Mouse (Mus musculus) B cell, adult 2 months (primary cell): ENCODE results near the gene Baz1a.
A peak's percentile ranks its signal among the peaks of the same experiment; 100 is the strongest.
"Not testable (repeated sequence)": the region's sequence is repeated elsewhere in the genome, so short reads cannot be mapped to it uniquely, and the experiment has no call there.

Experiments
- DNase-seq, 2 experiments: peaks; one replicate each; pipeline ENCODE4 v3.0.0; 2022

The Baz1a gene

GRCm38 (mm10) chr12:55006071-55006470 is 8.1 kb downstream of the Baz1a start:
- no peak for DNase-seq

DNA sequence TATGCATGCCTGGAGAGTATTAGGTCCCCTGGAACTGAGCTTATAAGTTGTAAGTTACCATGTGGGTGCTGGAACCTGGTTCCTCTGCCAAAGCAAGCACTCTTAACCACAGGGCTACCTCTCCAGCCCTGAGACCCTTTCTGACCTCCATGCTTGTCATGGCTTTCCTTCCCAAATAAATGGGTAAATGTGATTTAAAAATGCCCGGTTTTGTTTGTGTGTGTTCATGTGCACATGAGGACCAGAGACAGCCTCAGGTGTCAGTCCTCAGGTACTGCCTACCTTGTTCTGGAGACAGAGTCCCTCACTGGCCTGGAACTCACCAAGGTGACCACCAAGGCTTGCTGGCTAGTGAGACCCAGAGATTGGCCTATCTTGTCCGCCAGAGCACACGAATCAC is 9.8 kb downstream of the Baz1a start:
- DNase-seq = no peak

DNA sequence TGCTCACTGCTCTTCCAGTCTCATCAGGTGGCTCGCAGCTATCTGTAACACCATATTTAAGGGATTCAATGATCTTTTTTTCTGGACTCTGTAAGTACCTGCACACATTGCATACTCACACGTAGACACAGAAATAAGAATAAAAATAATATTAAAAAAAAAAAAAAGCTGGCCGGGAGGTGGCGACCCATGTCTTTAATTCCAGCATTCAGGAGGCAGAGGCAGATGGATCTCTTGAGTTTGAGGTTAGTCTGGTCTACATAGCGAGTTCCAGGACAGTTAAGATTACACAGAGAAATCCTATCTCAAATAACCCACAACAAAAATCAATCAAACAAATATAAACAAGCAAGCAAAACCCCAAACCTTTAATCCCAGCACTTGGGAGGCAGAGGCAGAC is 10.3 kb downstream of the Baz1a start:
- DNase-seq = no peak

- DNase-seq = not testable (repeated sequence)
Observed at GRCm38 (mm10) chr12:55002532-55002931, 11.6 kb downstream of the Baz1a start.

- peak; percentile 90 to 93 for DNase-seq
Observed at GRCm38 (mm10) chr12:54999016-54999690, 15.0 kb downstream of the Baz1a start.

DNA sequence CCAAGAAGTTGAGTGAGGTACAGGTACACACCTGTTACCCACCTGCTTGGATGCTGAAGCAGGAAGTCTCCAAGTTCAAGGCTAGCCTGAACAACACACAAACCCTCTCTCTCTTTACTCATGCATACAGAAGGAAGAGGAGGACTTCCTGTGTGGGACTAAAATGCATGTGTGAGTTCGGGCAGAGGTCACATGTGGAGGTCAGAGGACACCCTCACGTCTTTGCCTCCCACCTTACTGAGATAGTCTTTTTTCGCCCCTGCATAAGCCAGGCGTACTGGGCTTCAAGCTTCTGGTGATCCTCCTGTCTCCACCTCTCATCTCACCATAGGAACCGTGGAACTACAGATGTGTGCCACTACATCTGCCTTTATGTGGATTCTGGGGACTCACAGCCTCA is 15.7 kb downstream of the Baz1a start:
- peak; percentile 23 to 34 for DNase-seq

- DNase-seq = peak; percentile 33 to 47
Observed at GRCm38 (mm10) chr12:54996979-54997474, 17.1 kb downstream of the Baz1a start.

DNA sequence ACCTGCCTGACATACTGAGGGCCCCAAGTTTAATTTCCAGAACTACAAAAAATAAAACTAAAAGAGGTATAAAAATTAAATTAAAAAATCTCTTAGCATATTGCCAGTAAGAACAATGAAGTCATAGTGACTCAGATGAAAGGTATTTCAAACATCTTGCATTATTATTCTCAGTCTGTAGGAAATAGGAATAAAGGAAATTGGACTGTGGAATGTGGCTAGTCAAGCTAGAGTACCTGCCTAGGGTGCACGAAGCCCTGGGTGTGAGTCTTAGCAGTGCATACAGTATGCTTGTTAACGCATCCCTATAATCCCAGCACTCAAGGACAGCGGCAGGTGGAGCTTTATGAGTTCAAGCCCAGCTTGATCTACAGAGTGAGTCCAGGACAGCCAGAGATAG is 18.2 kb downstream of the Baz1a start:
- no peak for DNase-seq

DNA sequence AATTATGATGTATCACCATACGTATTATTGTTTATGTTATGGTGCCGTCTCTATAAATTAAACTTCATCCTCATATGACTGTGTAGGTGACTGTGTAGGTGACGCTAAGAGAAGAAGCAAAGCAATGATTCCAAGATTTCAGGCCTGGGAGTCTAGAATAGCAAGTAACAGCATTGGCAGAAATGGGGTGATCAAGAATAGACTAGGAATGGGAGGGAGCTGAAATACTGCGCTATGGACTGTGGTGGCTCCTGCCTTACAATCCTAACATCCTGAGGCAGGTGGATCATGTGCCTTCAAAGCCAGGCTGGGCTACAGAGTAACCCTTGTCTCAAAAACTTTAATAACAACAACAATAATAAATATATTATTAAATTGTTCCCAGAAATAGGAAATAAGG is 19.7 kb downstream of the Baz1a start:
- DNase-seq = no peak

GRCm38 (mm10) chr12:54994068-54994386 is 20.1 kb downstream of the Baz1a start:
- DNase-seq = no peak

GRCm38 (mm10) chr12:54993246-54994067 is 20.7 kb downstream of the Baz1a start:
- DNase-seq = peak; percentile 53 to 56

- no peak for DNase-seq
Observed at GRCm38 (mm10) chr12:54992814-54993213, 21.3 kb downstream of the Baz1a start.

DNA sequence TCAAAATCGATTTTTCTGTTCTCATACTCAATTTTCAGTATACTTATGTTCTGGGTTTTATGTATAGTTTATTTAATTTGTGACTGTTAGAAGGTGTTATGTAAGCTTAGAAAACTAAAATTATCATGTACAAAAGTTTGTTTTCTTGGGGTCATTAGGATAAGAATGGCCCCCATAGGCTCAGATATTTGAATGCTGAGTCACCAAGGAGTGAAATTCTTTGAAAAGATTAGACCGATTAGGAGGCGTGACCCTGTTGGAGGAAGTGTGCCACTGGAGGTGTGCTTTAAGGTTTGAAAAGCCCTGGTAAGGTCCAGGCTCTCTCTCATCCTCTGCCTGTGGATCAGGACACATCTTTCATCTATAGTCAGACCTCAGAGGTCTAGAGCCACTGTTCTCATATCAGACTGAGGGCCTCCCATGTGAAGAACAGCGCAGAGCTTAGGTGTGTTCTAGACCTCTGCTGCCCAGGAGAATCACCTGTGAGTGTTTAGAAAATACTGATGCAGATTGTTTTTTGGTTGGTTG is 25.8 kb downstream of the Baz1a start:
- peak in 1 of 2 experiments; percentile 12 for DNase-seq

- DNase-seq = no peak
Observed at GRCm38 (mm10) chr12:54987156-54987555, 27.0 kb downstream of the Baz1a start.

DNA sequence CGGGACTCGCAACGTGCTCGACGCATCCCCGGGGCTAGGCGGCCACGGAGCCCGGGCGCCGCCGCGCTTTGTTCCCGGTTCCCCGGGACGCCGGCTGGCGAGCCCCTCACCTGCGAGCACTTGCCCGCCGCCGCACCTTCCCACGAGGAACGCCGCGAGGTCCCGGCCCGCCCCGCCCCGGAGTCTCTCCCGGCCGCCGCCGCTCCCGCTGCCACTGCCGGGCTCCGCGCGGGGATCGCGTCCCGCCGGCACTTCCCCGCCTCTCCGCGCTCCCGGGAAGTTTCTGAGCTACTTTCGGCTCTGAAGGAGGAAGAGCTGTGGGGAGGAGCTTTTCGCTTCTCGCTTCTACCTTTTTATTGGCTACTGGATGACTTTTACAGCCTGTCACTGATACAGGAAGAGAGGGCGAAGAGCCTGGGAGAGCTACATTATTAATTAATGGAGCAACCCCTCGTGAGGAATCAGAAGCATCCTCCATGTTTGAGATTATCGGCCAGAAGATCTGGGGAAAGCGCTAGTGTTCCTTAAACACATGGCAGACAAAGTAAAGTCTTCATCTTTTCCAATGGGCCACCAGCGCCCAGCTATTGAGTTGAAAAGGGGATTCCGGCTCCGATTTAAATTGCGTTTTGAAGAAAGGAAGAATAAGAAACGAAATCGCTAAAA is 28.0 kb downstream of the Baz1a start, which contains the start of gene Gm20403:
Gene Gm20403, minus strand, starts transcription at position 478 of the 666 bp plus-strand sequence.
- DNase-seq = peak; percentile 56 to 63

GRCm38 (mm10) chr12:54985257-54986051 is 28.7 kb downstream of the Baz1a start:
- peak; percentile 74 to 80 for DNase-seq

- peak; percentile 90 to 91 for DNase-seq
Observed at GRCm38 (mm10) chr12:54984701-54985256, 29.4 kb downstream of the Baz1a start.

- DNase-seq = no peak
Observed at GRCm38 (mm10) chr12:54982935-54983715, 31.0 kb downstream of the Baz1a start.

DNA sequence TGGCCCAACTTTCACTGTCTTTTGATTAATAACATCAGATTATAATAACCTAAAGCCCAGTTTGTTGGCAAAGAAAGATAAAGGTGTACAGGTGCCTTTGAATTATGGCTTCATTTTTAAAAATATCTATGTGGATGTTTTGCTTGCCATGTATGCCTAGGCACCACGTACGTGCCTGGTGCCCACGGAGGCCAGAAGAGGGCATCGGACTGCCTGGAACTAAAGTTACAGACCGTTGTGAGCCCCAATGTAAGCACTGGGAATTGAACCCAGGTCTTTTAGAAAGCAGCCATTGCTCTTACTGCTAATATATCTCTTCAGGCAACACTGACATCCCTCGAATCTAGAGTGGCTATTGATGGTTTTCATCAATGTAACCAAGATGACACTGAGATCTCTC is 32.2 kb downstream of the Baz1a start:
- DNase-seq = no peak

GRCm38 (mm10) chr12:54980939-54981338 is 33.2 kb downstream of the Baz1a start:
- no peak for DNase-seq

DNA sequence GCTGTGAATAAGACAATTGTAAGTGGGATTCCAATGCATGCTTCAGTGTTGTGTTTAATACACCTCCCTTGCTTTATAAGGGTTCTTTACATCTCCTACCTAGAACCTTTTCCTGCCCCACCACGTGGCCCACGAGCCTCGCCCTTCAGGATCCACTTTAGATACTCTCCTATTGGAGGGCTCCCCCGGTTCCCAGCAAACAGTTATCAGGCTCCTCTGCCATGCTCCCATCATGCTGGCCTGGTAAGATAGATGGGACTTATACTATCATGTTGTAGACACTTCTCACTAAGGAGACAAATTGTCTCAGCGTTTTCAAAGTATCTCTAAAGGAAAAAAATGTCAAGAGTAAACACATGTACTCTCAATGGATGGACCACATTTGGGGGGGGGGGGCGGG is 33.6 kb downstream of the Baz1a start:
- no peak for DNase-seq
